Mouse (Mus musculus) heart, postnatal 36 days (tissue): ENCODE results near the gene Vmn2r37. TPM values are rescaled to one million over a fixed set of nuclear protein-coding genes. Genes with fewer than 3 reads are reported as not detected.
"Not testable (repeated sequence)": the region's sequence is repeated elsewhere in the genome, so short reads cannot be mapped to it uniquely, and the experiment has no call there.

Experiments
- DNase-seq, 2 experiments: peaks; one replicate each; pipeline ENCODE4 v3.0.0; 2021 to 2022
- intact Hi-C: fragments of 180-260 bp; cut with DNase I; formaldehyde crosslinking; loops from one replicate; pipeline ENCODE4 v1.15.1; 2025
- total RNA-seq, 2 experiments: library from RNA; stranded (reverse); gene quantifications; 2 replicates each; pipeline ENCODE4 v1.2.3; 2021

The Vmn2r37 gene
- not detected for total RNA-seq

- intact Hi-C loops, DNase-seq: not testable (repeated sequence)
Observed at GRCm38 (mm10) chr7:9223553-9223952, at the start of gene Vmn2r37. Vmn2r37 (minus strand) TSS chr7:9223653.

Other genes with a start within 250 kb of the Vmn2r37 start
- gene Vmn2r39, start 192.9 kb downstream of the Vmn2r37 start, total RNA-seq, result not detected
- not detected for gene Vmn2r38, start 125.8 kb downstream of the Vmn2r37 start, total RNA-seq